Mouse (Mus musculus): Measurements from ENCODE around the gene Fbxo2. TPM values are rescaled to one million over a fixed set of nuclear protein-coding genes. Genes with fewer than 3 reads are reported as not detected.

Gene Fbxo2
- polyA plus RNA-seq, 1 experiment from 2014 or later: 1.2 TPM

- Histone ChIP-seq H3K4me1 (peaks cover 14% of the 10 kb centered on the region), H3K9ac (no peak overlapping the region), H3K4me2 (no peak overlapping the region), H3K36me3 (replicated peaks) (peaks cover 55% of the 10 kb centered on the region), H3K27me3 (no peaks in the 10 kb centered on the region), H3K4me3 (replicated peaks) (no peak overlapping the region), H3K27ac (no peak overlapping the region), H3K9me3 (no peaks in the 10 kb centered on the region)
- ATAC-seq (ENCODE audit: low FRiP score): no peak
- WGBS: 51% methylated on average over 7 of the region's 7 CpGs
Observed at GRCm38 (mm10) chr4:148150242-148150641, 10.2 kb upstream of the Fbxo2 start.

- H3K36me3 ChIP-seq (replicated peaks): peaks cover 55% of the 10 kb centered on the region
- ATAC-seq (ENCODE audit: low FRiP score): no peak
- H3K4me1 ChIP-seq: peaks cover 14% of the 10 kb centered on the region
- H3K27me3 ChIP-seq: no peaks in the 10 kb centered on the region
- peak overlapping the region; percentile 78; the same call in 1 of the 2 replicates for H3K9ac ChIP-seq
- H3K4me3 ChIP-seq (replicated peaks): peak overlapping the region; percentile 62
- peak overlapping the region; percentile 85 for H3K27ac ChIP-seq
- 50% methylated on average over 3 of the region's 3 CpGs for WGBS
- peak overlapping the region; percentile 96 for H3K4me2 ChIP-seq
- no peaks in the 10 kb centered on the region for H3K9me3 ChIP-seq
Observed at GRCm38 (mm10) chr4:148150953-148151266, 9.5 kb upstream of the Fbxo2 start.

DNA sequence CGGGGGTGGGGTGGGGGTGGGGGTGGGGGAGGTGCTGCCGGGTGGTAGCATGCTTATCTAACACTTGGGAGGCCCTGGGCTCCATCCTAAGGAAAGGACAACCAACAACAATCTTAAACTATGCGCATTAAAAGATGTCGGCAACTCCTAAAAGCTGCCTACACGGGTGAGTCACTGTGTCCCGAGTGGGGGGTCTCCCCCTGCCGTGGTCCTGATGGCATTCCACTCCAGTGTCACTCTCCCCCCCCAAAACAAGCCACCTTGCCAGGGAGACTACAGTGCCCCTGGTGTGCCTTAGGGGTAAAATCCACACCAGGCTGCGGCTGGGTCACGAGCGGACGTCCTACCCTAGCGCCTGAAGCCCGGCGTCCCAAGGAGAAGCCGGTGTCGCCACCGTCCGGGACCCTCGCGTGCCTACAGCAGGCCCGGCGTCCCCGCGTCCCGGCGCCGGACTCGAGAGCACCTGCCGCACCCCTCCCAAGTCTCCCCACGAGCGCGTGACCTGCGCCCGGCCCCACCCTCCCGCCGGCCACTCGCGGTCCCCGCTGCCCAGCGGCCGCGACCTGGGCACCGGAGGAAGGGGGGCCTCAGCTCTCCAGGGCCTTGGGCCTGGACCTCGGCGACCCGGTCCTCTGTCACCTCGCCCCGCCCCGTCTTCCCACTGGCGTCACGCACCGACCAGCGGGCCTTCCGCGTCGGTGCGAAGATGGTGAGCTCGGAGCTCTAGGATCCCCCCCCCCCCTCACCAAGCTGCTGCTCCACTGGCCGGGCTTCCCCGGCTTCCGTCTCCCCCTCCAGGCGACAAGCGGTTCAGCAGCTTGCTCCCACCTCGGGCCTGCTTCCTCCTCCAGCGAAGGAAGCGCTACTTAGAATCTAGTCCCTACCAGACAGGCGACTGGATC is 8.9 kb upstream of the Fbxo2 start, which contains the start of gene Fbxo6:
Fbxo6 (minus strand) TSS at position 874 of the 902 bp plus-strand sequence.
- peak within 1 kb of the TSS; percentile 85 for H3K27ac ChIP-seq
- peak; percentile 92 for ATAC-seq (ENCODE audit: low FRiP score)
- no peaks in the 10 kb centered on the region for H3K9me3 ChIP-seq
- H3K4me2 ChIP-seq: peak within 1 kb of the TSS; percentile 96
- H3K4me3 ChIP-seq (replicated peaks): peak within 1 kb of the TSS; percentile 62
- H3K4me1 ChIP-seq: peaks cover 14% of the 10 kb centered on the region
- WGBS: 2% methylated on average over 53 of the region's 67 CpGs
- peak within 1 kb of the TSS; percentile 78 for H3K9ac ChIP-seq
- no peaks in the 10 kb centered on the region for H3K27me3 ChIP-seq
- H3K36me3 ChIP-seq (replicated peaks): peaks cover 55% of the 10 kb centered on the region

DNA sequence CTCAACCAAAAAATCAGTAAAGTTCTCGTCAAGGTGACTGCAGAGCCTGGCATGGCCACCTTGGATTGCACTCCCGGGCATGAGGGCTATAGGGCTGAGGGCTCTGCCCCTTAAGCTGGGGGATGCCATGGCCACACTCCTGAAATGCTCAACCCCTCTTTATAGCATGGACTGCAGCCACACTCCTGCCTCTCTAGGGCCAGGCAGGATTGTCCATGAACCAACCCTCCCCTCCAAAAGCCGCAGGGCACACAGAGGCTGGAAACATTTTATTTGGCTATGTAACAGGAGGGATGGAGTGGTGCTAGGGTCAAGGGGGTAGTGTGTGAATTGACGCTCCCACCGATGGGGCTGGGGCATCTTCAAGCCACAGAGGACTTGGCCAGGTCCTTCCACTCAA is 7.9 kb upstream of the Fbxo2 start:
- H3K4me3 ChIP-seq (replicated peaks): no peak overlapping the region
- peaks cover 21% of the 10 kb centered on the region for H3K4me1 ChIP-seq
- H3K9ac ChIP-seq: no peak overlapping the region
- WGBS: 82% methylated on average over 5 of the region's 5 CpGs
- no peak overlapping the region for H3K4me2 ChIP-seq
- no peaks in the 10 kb centered on the region for H3K27me3 ChIP-seq
- H3K9me3 ChIP-seq: no peaks in the 10 kb centered on the region
- H3K36me3 ChIP-seq (replicated peaks): peaks cover 56% of the 10 kb centered on the region
- ATAC-seq (ENCODE audit: low FRiP score): no peak
- peak overlapping the region; percentile 85; the same call in 1 of the 2 replicates for H3K27ac ChIP-seq

GRCm38 (mm10) chr4:148154006-148154405 is 6.4 kb upstream of the Fbxo2 start:
- WGBS: 97% methylated on average over 4 of the region's 4 CpGs
- Histone ChIP-seq H3K36me3 (replicated peaks) (peaks cover 63% of the 10 kb centered on the region), H3K27me3 (no peaks in the 10 kb centered on the region), H3K9ac (no peak overlapping the region), H3K27ac (no peak overlapping the region), H3K9me3 (no peaks in the 10 kb centered on the region), H3K4me2 (no peak overlapping the region), H3K4me3 (replicated peaks) (no peak overlapping the region), H3K4me1 (peaks cover 36% of the 10 kb centered on the region)
- ATAC-seq (ENCODE audit: low FRiP score): no peak

- Histone ChIP-seq H3K36me3 (replicated peaks) (peaks cover 60% of the 10 kb centered on the region), H3K9ac (no peak overlapping the region), H3K4me1 (peaks cover 38% of the 10 kb centered on the region), H3K4me2 (no peak overlapping the region), H3K27me3 (no peaks in the 10 kb centered on the region), H3K4me3 (replicated peaks) (no peak overlapping the region), H3K9me3 (no peaks in the 10 kb centered on the region), H3K27ac (no peak overlapping the region)
- no peak for ATAC-seq (ENCODE audit: low FRiP score)
- 62% methylated on average over 3 of the region's 3 CpGs for WGBS
Observed at GRCm38 (mm10) chr4:148154982-148155381, 5.4 kb upstream of the Fbxo2 start.

DNA sequence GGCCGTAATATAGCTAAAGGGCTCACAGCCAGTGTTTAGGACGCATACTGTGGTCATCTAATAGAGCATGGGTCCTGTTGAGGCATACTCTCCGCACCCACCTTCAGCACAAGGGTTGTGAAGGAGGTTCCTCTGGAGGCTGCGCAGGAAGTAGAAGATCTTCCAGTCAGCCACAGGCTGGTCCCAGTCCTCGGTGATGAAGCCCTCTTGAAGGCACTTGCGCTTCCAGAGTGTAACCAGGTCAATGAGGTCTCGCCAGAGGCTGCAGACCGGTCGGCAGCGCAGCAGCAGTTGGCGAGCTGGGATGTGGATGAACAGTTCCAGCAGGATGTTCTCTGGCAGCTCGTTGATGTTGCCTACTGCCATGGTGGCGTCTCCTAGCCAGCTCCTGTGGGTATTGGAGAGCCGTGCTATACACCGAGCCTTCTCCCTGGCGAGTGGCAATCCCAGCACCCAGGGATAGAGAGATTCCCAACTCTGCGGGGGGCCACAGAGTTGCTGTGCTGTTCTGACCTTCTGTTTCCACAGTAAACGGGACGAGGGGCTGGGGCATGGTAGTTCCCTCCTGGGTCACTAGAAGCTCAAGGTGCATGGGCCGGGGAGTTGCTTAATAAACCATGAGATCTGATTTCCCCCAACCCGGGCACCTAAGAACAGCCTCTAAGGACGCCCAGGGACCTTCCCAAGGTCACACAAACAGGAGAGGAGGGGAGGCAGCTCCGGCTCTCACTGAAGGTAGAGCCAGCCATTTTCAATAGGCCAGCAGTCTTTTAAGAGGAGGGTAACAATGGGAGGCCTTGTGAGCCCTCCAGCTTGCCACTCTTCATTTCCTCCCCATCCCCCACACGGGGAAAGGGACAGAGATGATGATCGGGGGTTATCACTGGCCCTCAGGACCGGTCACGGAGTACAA is 1.7 kb upstream of the Fbxo2 start:
- 22% methylated on average over 27 of the region's 27 CpGs for WGBS

DNA sequence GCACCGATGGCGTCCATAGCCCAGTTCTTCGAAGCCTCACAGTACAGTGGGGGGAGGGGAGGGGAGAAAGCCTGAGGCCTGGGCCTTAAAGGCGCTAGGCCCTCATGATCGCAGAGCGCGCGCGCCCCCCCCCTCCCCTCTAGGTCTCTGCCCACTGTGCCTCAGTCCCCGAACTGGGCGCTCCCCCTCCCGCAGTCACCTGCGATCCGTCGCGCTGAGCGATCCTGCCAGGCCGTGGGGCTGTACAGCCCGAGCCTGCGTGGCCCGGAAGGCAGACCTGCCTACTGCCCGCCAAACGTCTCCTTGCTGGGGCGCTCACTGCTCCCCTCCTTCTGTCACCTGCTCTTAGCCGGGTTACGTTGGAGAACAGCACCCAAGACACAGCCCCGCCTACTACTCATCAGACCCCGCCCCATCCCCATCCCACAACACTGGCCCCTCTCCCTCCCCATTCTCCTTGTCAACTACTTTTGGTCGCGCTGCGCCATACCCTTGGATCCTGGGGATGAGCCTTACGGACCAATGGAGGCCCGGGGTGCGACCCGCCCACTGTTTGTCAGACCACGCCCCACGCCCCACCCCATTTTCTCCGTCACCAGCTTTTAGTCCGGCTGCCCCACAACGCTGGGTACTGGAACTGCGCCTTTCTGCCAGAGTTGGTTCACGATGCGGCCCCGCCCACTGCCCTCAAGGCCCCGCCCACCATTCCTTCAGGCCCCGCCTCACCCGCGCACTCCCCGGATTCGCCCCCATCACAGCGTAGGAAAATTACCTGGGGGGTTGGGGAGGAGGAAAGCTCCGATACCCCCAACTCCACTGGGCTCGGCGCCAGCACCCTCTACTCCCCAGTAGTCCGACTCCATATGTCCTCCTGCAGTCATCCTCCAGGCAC is 631 bp upstream of the Fbxo2 start:
- Histone ChIP-seq H3K27ac (peak overlapping the region; percentile 85), H3K4me1 (peaks cover 48% of the 10 kb centered on the region), H3K36me3 (replicated peaks) (peaks cover 36% of the 10 kb centered on the region), H3K4me2 (peak overlapping the region; percentile 91), H3K9me3 (no peaks in the 10 kb centered on the region), H3K27me3 (peaks cover 46% of the 10 kb centered on the region), H3K9ac (peak overlapping the region; percentile 71), H3K4me3 (replicated peaks) (peak overlapping the region; percentile 58)
- peak; percentile 91 for ATAC-seq (ENCODE audit: low FRiP score)
- under 1% methylated on average over 54 of the region's 55 CpGs for WGBS

More for the DNA sequence above, 1.7 kb upstream of the Fbxo2 start:
- peaks cover 37% of the 10 kb centered on the region for H3K4me1 ChIP-seq
- H3K27ac ChIP-seq: peak overlapping the region; percentile 85
- peaks cover 46% of the 10 kb centered on the region for H3K36me3 ChIP-seq (replicated peaks)
- peak overlapping the region; percentile 71 for H3K9ac ChIP-seq
- peaks cover 35% of the 10 kb centered on the region for H3K27me3 ChIP-seq
- ATAC-seq (ENCODE audit: low FRiP score): peak; percentile 7; the same call in 1 of the 2 replicates
- H3K4me2 ChIP-seq: peak overlapping the region; percentile 91
- no peaks in the 10 kb centered on the region for H3K9me3 ChIP-seq
- H3K4me3 ChIP-seq (replicated peaks): peak overlapping the region; percentile 58

DNA sequence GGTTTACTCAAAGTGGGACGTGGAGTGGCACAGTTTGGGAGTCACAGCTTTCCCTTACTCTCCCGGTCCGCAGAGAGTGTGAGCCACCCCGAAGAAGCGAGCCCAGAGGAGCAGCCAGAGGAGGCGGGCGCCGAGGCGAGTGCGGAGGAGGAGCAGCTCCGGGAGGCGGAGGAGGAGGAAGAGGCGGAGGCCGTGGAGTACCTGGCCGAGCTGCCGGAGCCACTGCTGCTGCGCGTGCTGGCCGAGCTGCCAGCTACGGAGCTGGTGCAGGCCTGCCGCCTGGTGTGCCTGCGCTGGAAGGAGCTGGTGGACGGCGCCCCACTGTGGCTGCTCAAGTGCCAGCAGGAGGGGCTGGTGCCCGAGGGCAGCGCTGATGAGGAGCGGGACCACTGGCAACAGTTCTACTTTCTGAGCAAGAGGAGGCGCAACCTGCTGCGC is 3.6 kb downstream of the Fbxo2 start:
- WGBS: under 1% methylated on average over 29 of the region's 29 CpGs
- H3K4me1 ChIP-seq: peaks cover 46% of the 10 kb centered on the region
- no peaks in the 10 kb centered on the region for H3K9me3 ChIP-seq
- peak overlapping the region; percentile 29 for H3K4me3 ChIP-seq (replicated peaks)
- H3K4me2 ChIP-seq: peak overlapping the region; percentile 58
- H3K27me3 ChIP-seq: peaks cover 82% of the 10 kb centered on the region
- 0 out of 2 replicates have a peak overlapping the region, but pooled peaks have one; percentile 36 for H3K27ac ChIP-seq
- ATAC-seq (ENCODE audit: low FRiP score): peak; percentile 22; the same call in 1 of the 2 replicates
- H3K36me3 ChIP-seq (replicated peaks): no peaks in the 10 kb centered on the region
- H3K9ac ChIP-seq: peak overlapping the region; percentile 58

- Histone ChIP-seq H3K4me3 (replicated peaks) (peak overlapping the region; percentile 29), H3K36me3 (replicated peaks) (no peaks in the 10 kb centered on the region), H3K27ac (no peak overlapping the region), H3K27me3 (peaks cover 84% of the 10 kb centered on the region), H3K9me3 (no peaks in the 10 kb centered on the region), H3K9ac (peak overlapping the region; percentile 58; the same call in 1 of the 2 replicates), H3K4me1 (peaks cover 44% of the 10 kb centered on the region), H3K4me2 (peak overlapping the region; percentile 58)
- ATAC-seq (ENCODE audit: low FRiP score): no peak
- WGBS: 2% methylated on average over 16 of the region's 16 CpGs
Observed at GRCm38 (mm10) chr4:148164461-148164860, 4.0 kb downstream of the Fbxo2 start.

GRCm38 (mm10) chr4:148165551-148165950 is 5.1 kb downstream of the Fbxo2 start:
- H3K27me3 ChIP-seq: peaks cover 91% of the 10 kb centered on the region
- no peak overlapping the region for H3K4me3 ChIP-seq (replicated peaks)
- H3K9ac ChIP-seq: no peak overlapping the region
- WGBS: 4% methylated on average over 17 of the region's 17 CpGs
- peaks cover 41% of the 10 kb centered on the region for H3K4me1 ChIP-seq
- H3K9me3 ChIP-seq: no peaks in the 10 kb centered on the region
- no peak for ATAC-seq (ENCODE audit: low FRiP score)
- no peak overlapping the region for H3K27ac ChIP-seq
- no peak overlapping the region for H3K4me2 ChIP-seq
- no peaks in the 10 kb centered on the region for H3K36me3 ChIP-seq (replicated peaks)

Measured in forebrain, embryonic 12.5 days (tissue).